Mouse (Mus musculus): Measurements from ENCODE around the gene Flad1. TPM values are rescaled to one million over a fixed set of nuclear protein-coding genes. Genes with fewer than 3 reads are reported as not detected.
"Not testable (repeated sequence)": the region's sequence is repeated elsewhere in the genome, so short reads cannot be mapped to it uniquely, and the experiment has no call there.

Flad1 gene
- total RNA-seq, 1 experiment = 20.3 TPM

- peak; percentile 91 for DNase-seq (ENCODE audit: low read depth, low spot score)
- H3K27ac ChIP-seq (ENCODE audit: insufficient read depth, low read depth, low read length, poor library complexity, severe bottlenecking) = peak within 1 kb of the TSS; percentile 76
Observed at GRCm38 (mm10) chr3:89430171-89431159, 18.8 kb upstream of the Flad1 start, which contains the start of gene Pygo2. Gene Pygo2, plus strand, starts transcription at chr3:89430214.

GRCm38 (mm10) chr3:89429021-89429420 is 17.4 kb upstream of the Flad1 start:
- peaks cover 9 to 23% of the 10 kb centered on the region in 2 experiments; a peak in 3 of 4 replicates for H3K4me1 ChIP-seq (ENCODE audit: control insufficient read depth in 2 of 2, insufficient read depth in 2 of 2, low read length in 2 of 2, poor library complexity in 1 of 2)
- H3K4me3 ChIP-seq (ENCODE audit: insufficient read depth in 1 of 2, low read depth in 1 of 2, low read length in 2 of 2, poor library complexity in 1 of 2, severe bottlenecking in 1 of 2); H3K9me3 ChIP-seq (ENCODE audit: control insufficient read depth, insufficient read depth, low read depth, low read length); H3K9ac ChIP-seq (ENCODE audit: insufficient read depth, low read depth, low read length, poor library complexity, severe bottlenecking); in situ Hi-C loops (cut with MboI; ENCODE audit: low sequenced_read_pairs in 2 of 2, unreplicated experiment in 2 of 2); H3K27ac ChIP-seq (ENCODE audit: insufficient read depth, low read depth, low read length, poor library complexity, severe bottlenecking); DNase-seq (ENCODE audit: low read depth, low spot score): not testable (repeated sequence)
- H3K36me3 ChIP-seq (ENCODE audit: control insufficient read depth, insufficient read depth, low read length, poor library complexity, severe bottlenecking) = peaks cover 47% of the 10 kb centered on the region

More at GRCm38 (mm10) chr3:89430171-89431159, 18.8 kb upstream of the Flad1 start, which contains the start of gene Pygo2:
- peaks cover 36% of the 10 kb centered on the region for H3K36me3 ChIP-seq (ENCODE audit: control insufficient read depth, insufficient read depth, low read length, poor library complexity, severe bottlenecking)
- H3K4me1 ChIP-seq (ENCODE audit: control insufficient read depth in 2 of 2, insufficient read depth in 2 of 2, low read length in 2 of 2, poor library complexity in 1 of 2) = peaks cover 0 to 16% of the 10 kb centered on the region in 2 experiments; a peak in 2 of 4 replicates
- H3K9me3 ChIP-seq (ENCODE audit: control insufficient read depth, insufficient read depth, low read depth, low read length) = no peaks in the 10 kb centered on the region
- in situ Hi-C loops (cut with MboI; ENCODE audit: low sequenced_read_pairs in 2 of 2, unreplicated experiment in 2 of 2) = no loop called here
- TF ChIP-seq HCFC1 (IDR thresholded peaks at IDR 0.05; ENCODE audit: borderline replicate concordance, insufficient read depth, low read length) = 0 out of 2 replicates have a peak, but pooled peaks have one; percentile 49
- no peak for TF ChIP-seq MAFK (IDR thresholded peaks at IDR 0.05; ENCODE audit: insufficient read depth, low read depth, low read length)
- no peak for TF ChIP-seq ZC3H11A (IDR thresholded peaks at IDR 0.05; ENCODE audit: borderline replicate concordance, low read depth, low read length)
- peak within 1 kb of the TSS; percentile 88 for H3K9ac ChIP-seq (ENCODE audit: insufficient read depth, low read depth, low read length, poor library complexity, severe bottlenecking)
- H3K4me3 ChIP-seq (ENCODE audit: insufficient read depth in 1 of 2, low read depth in 1 of 2, low read length in 2 of 2, poor library complexity in 1 of 2, severe bottlenecking in 1 of 2) = peak within 1 kb of the TSS; percentile 76 to 91

GRCm38 (mm10) chr3:89425876-89426275 is 14.2 kb upstream of the Flad1 start:
- Histone ChIP-seq H3K9ac (ENCODE audit: insufficient read depth, low read depth, low read length, poor library complexity, severe bottlenecking) (no peak overlapping the region), H3K4me1 (ENCODE audit: control insufficient read depth in 2 of 2, insufficient read depth in 2 of 2, low read length in 2 of 2, poor library complexity in 1 of 2) (peaks cover 13 to 23% of the 10 kb centered on the region in 2 experiments), H3K4me3 (ENCODE audit: insufficient read depth in 1 of 2, low read depth in 1 of 2, low read length in 2 of 2, poor library complexity in 1 of 2, severe bottlenecking in 1 of 2) (no peak overlapping the region), H3K27ac (ENCODE audit: insufficient read depth, low read depth, low read length, poor library complexity, severe bottlenecking) (no peak overlapping the region), H3K36me3 (ENCODE audit: control insufficient read depth, insufficient read depth, low read length, poor library complexity, severe bottlenecking) (peaks cover 37% of the 10 kb centered on the region), H3K9me3 (ENCODE audit: control insufficient read depth, insufficient read depth, low read depth, low read length) (no peaks in the 10 kb centered on the region)
- in situ Hi-C loops (cut with MboI; ENCODE audit: low sequenced_read_pairs in 2 of 2, unreplicated experiment in 2 of 2) = no loop called here
- DNase-seq (ENCODE audit: low read depth, low spot score) = no peak
- TF ChIP-seq HCFC1 (IDR thresholded peaks at IDR 0.05; ENCODE audit: borderline replicate concordance, insufficient read depth, low read length) (no peak), ZNF384 (IDR thresholded peaks at IDR 0.05; ENCODE audit: low read depth, low read length) (no peak), ZC3H11A (IDR thresholded peaks at IDR 0.05; ENCODE audit: borderline replicate concordance, low read depth, low read length) (no peak), CHD2 (IDR thresholded peaks at IDR 0.05; ENCODE audit: low read depth, low read length) (no peak), MAFK (IDR thresholded peaks at IDR 0.05; ENCODE audit: insufficient read depth, low read depth, low read length) (no peak)

- Histone ChIP-seq H3K9ac (ENCODE audit: insufficient read depth, low read depth, low read length, poor library complexity, severe bottlenecking) (no peak overlapping the region), H3K9me3 (ENCODE audit: control insufficient read depth, insufficient read depth, low read depth, low read length) (no peaks in the 10 kb centered on the region), H3K27ac (ENCODE audit: insufficient read depth, low read depth, low read length, poor library complexity, severe bottlenecking) (no peak overlapping the region), H3K4me1 (ENCODE audit: control insufficient read depth in 2 of 2, insufficient read depth in 2 of 2, low read length in 2 of 2, poor library complexity in 1 of 2) (peaks cover 18 to 26% of the 10 kb centered on the region in 2 experiments), H3K36me3 (ENCODE audit: control insufficient read depth, insufficient read depth, low read length, poor library complexity, severe bottlenecking) (peaks cover 37% of the 10 kb centered on the region), H3K4me3 (ENCODE audit: insufficient read depth in 1 of 2, low read depth in 1 of 2, low read length in 2 of 2, poor library complexity in 1 of 2, severe bottlenecking in 1 of 2) (no peak overlapping the region)
- TF ChIP-seq ZC3H11A (IDR thresholded peaks at IDR 0.05; ENCODE audit: borderline replicate concordance, low read depth, low read length) = no peak
- no peak for DNase-seq (ENCODE audit: low read depth, low spot score)
- in situ Hi-C loops (cut with MboI; ENCODE audit: low sequenced_read_pairs in 2 of 2, unreplicated experiment in 2 of 2) = no loop called here
Observed at GRCm38 (mm10) chr3:89425141-89425525, 13.5 kb upstream of the Flad1 start.

Measured in ES-E14 (cell line).